Mouse (Mus musculus) splenic B cell, adult 2 months (primary cell): Measurements from ENCODE around the gene Cyp2j7.
"Not testable (repeated sequence)": the region's sequence is repeated elsewhere in the genome, so short reads cannot be mapped to it uniquely, and the experiment has no call there.

Experiments
- DNase-seq: peaks from one replicate; pipeline ENCODE4 v3.0.0-alpha.2; 2011; ENCODE audit warnings: low read depth, low spot score
- H3K27me3 ChIP-seq: 2 replicates; pipeline ENCODE4 v1.6.1; 2012; ENCODE audit warnings: mild to moderate bottlenecking, low read length, moderate library complexity, mixed read lengths; ENCODE audit not compliant: control insufficient read depth, poor library complexity, insufficient read depth, severe bottlenecking
- H3K36me3 ChIP-seq: 2 replicates; pipeline ENCODE4 v1.6.1; 2012; ENCODE audit warnings: mild to moderate bottlenecking, low read length, moderate library complexity, mixed read lengths; ENCODE audit not compliant: control insufficient read depth, poor library complexity, insufficient read depth, severe bottlenecking

The Cyp2j7 gene

DNA sequence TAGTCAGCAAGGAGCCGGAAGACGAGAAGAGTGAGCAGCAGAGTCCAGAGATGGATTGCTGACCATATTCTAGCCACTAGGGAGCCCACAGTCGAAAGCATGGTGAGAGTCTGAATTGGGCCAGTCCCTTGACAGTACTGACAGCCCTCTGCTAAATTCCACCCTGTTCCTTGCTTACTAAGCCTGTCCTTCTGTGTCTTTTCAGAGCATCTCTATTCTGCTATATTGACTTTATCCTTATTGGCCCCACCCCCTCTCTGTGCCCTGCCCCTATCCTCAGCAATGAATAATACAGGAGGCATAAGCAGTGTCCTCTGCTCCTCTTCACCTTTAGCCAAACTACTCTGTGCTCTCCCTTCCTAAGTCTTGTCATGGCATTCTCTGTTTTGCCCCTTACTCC is at the start of gene Cyp2j7:
Gene Cyp2j7 (minus strand): TSS at position 101 of the 400 bp plus-strand sequence.
- H3K27me3 ChIP-seq: no peaks in the 10 kb centered on the region
- no peak for DNase-seq

DNA sequence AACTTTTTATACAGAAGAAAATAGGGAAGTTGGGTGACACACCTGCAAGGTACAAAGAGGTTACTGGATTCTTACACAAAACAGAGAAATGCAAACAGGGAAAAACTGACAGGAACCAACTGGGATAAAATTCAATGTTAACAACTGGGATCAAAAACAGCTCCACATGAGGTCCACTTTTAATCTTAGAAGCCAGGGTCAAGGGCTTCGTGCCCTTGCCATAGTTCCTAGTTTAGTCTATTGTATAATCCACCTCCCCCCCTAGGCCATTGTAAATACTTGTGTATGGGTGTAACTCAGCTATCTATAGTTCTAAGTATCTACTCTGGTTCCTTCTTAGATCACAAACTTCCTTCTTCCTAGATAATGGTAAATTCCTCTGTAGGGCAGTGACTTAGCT is 40.4 kb upstream of the Cyp2j7 start:
- not testable (repeated sequence) for H3K36me3 ChIP-seq, DNase-seq, H3K27me3 ChIP-seq

More for the DNA sequence above, at the start of gene Cyp2j7:
- H3K36me3 ChIP-seq: no peaks in the 10 kb centered on the region

GRCm38 (mm10) chr4:96273907-96274306 is 37.4 kb upstream of the Cyp2j7 start:
- Histone ChIP-seq H3K36me3 (no peaks in the 10 kb centered on the region), H3K27me3 (no peaks in the 10 kb centered on the region)
- no peak for DNase-seq

- Histone ChIP-seq H3K27me3 (no peaks in the 10 kb centered on the region), H3K36me3 (no peaks in the 10 kb centered on the region)
- DNase-seq: no peak
Observed at GRCm38 (mm10) chr4:96196701-96197100, 39.8 kb downstream of the Cyp2j7 start.

- DNase-seq, H3K27me3 ChIP-seq, H3K36me3 ChIP-seq: not testable (repeated sequence)
Observed at GRCm38 (mm10) chr4:96189321-96189720, 47.1 kb downstream of the Cyp2j7 start.

DNA sequence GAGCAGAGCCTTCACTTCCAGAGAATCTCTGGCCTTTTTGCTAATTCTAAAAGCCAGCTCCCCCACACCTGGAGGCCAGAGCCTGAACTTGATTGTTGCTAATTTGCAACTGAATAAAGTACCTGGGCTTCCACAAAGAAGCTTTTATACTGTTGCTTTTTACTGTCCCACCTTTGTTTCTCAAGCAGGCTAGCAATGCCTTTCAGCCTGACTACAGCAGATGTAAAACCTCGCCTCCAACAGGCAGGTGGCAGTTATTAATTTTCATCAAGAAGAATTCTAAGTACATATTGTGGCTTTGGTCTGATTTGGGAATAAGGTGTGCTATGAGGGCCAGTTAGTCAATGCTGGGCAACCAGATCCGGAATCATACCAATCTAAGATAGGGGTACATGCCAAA is 47.8 kb downstream of the Cyp2j7 start:
- DNase-seq: not testable (repeated sequence)

GRCm38 (mm10) chr4:96188146-96188545 is 48.3 kb downstream of the Cyp2j7 start:
- H3K36me3 ChIP-seq, DNase-seq, H3K27me3 ChIP-seq: not testable (repeated sequence)

More for the DNA sequence above, 47.8 kb downstream of the Cyp2j7 start:
- not testable (repeated sequence) for H3K27me3 ChIP-seq, H3K36me3 ChIP-seq

DNA sequence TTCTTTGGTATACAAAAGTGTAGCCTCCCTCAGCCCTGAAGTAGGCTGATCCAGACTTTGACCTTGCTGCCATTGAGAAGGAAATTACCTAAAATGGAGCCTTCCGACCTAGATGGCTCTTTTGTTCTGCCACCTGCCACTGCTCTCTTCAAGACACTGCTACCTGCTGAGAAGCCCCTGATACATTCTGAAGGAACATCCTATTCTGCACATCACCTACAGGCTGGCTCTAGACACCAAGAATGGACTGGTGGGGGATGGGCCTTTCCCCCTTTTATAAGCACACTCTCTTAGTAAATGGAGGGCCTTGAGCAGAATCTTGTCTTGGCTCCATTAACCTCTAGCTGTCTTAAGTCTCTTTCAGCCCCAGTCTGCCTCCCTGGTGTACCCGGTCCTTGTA is 51.7 kb downstream of the Cyp2j7 start:
- not testable (repeated sequence) for DNase-seq, H3K27me3 ChIP-seq, H3K36me3 ChIP-seq

DNA sequence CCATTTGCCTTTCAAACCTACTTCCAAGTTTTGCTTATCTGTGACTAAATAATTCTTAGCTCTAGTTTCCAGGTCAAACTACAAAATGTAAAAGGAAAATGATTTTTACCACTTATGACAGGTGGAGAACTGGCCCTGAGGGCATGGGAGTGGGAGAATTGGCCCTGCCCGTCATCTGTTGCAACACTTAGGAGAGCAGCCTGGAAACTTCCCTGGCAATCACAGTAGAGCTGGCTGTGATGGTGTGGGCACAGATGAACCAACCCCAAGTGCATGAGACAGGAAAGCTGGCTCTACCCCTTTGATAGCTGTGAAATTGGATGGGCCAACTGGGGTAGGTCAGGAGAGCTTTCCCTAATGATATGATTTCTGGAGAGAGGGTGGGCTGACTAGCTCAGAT is 73.6 kb downstream of the Cyp2j7 start:
- Histone ChIP-seq H3K27me3 (no peaks in the 10 kb centered on the region), H3K36me3 (no peaks in the 10 kb centered on the region)
- no peak for DNase-seq

GRCm38 (mm10) chr4:96161575-96161974 is 74.9 kb downstream of the Cyp2j7 start:
- Histone ChIP-seq H3K27me3 (no peaks in the 10 kb centered on the region), H3K36me3 (no peaks in the 10 kb centered on the region)

More at GRCm38 (mm10) chr4:96161575-96161974, 74.9 kb downstream of the Cyp2j7 start:
- DNase-seq: no peak
